Mouse (Mus musculus): ENCODE measurements around the gene Mymx. TPM values are rescaled to one million over a fixed set of nuclear protein-coding genes. Genes with fewer than 3 reads are reported as not detected.

Gene Mymx
- polyA plus RNA-seq, 1 experiment from 2014 or later, result 4.8 TPM

- no peaks in the 10 kb centered on the region for H3K9me3 ChIP-seq (ENCODE audit: control insufficient read depth, low read length)
- WGBS, result 4% methylated on average over 17 of the region's 17 CpGs
Measured at GRCm38 (mm10) chr17:45574129-45574761, 27.7 kb downstream of the Mymx start.

GRCm38 (mm10) chr17:45573780-45574123, 28.1 kb downstream of the Mymx start:
- Histone ChIP-seq H3K9ac (ENCODE audit: low read length) (peak overlapping the region; percentile 84), H3K4me1 (ENCODE audit: control insufficient read depth, insufficient read depth, low read length) (peaks cover 12% of the 10 kb centered on the region; the same call in 1 of the 2 replicates), H3K27ac (replicated peaks; ENCODE audit: low read depth, low read length) (peak overlapping the region; percentile 89), H3K27me3 (ENCODE audit: control insufficient read depth, insufficient read depth, low read length) (no peaks in the 10 kb centered on the region), H3K36me3 (ENCODE audit: control insufficient read depth, insufficient read depth, low read length) (peaks cover 31% of the 10 kb centered on the region), H3K9me3 (ENCODE audit: control insufficient read depth, low read length) (no peaks in the 10 kb centered on the region), H3K4me2 (ENCODE audit: low read depth, severe bottlenecking) (peak overlapping the region; percentile 91), H3K4me3 (ENCODE audit: low read depth, low read length) (peak overlapping the region; percentile 100)
- peak; percentile 99 for DNase-seq (ENCODE audit: low spot score)
- under 1% methylated on average over 17 of the region's 18 CpGs for WGBS
- ATAC-seq (ENCODE audit: insufficient number of reproducible peaks, low FRiP score, low TSS enrichment, low read depth), result peak; percentile 29; the same call in 1 of the 2 replicates

More at GRCm38 (mm10) chr17:45574129-45574761, 27.7 kb downstream of the Mymx start:
- H3K4me2 ChIP-seq (ENCODE audit: low read depth, severe bottlenecking), result peak overlapping the region; percentile 91
- ATAC-seq (ENCODE audit: insufficient number of reproducible peaks, low FRiP score, low TSS enrichment, low read depth) (peak; percentile 12; the same call in 1 of the 2 replicates), DNase-seq (ENCODE audit: low spot score) (peak; percentile 71)
- peaks cover 26% of the 10 kb centered on the region for H3K36me3 ChIP-seq (ENCODE audit: control insufficient read depth, insufficient read depth, low read length)
- no peaks in the 10 kb centered on the region for H3K27me3 ChIP-seq (ENCODE audit: control insufficient read depth, insufficient read depth, low read length)
- H3K27ac ChIP-seq (replicated peaks; ENCODE audit: low read depth, low read length), result peak overlapping the region; percentile 89
- peak overlapping the region; percentile 100 for H3K4me3 ChIP-seq (ENCODE audit: low read depth, low read length)
- peak overlapping the region; percentile 84 for H3K9ac ChIP-seq (ENCODE audit: low read length)
- peaks cover 12% of the 10 kb centered on the region; the same call in 1 of the 2 replicates for H3K4me1 ChIP-seq (ENCODE audit: control insufficient read depth, insufficient read depth, low read length)

GRCm38 (mm10) chr17:45573087-45573779, 28.7 kb downstream of the Mymx start, which contains the start of gene Hsp90ab1:
Gene Hsp90ab1, minus strand, starts transcription at chr17:45573271.
- peak within 1 kb of the TSS; percentile 91 for H3K4me2 ChIP-seq (ENCODE audit: low read depth, severe bottlenecking)
- peaks cover 12% of the 10 kb centered on the region; the same call in 1 of the 2 replicates for H3K4me1 ChIP-seq (ENCODE audit: control insufficient read depth, insufficient read depth, low read length)
- H3K27me3 ChIP-seq (ENCODE audit: control insufficient read depth, insufficient read depth, low read length), result no peaks in the 10 kb centered on the region
- H3K9ac ChIP-seq (ENCODE audit: low read length), result peak within 1 kb of the TSS; percentile 99
- DNase-seq (ENCODE audit: low spot score) (peak; percentile 100), ATAC-seq (ENCODE audit: insufficient number of reproducible peaks, low FRiP score, low TSS enrichment, low read depth) (peak; percentile 85)
- H3K9me3 ChIP-seq (ENCODE audit: control insufficient read depth, low read length), result no peaks in the 10 kb centered on the region
- H3K4me3 ChIP-seq (ENCODE audit: low read depth, low read length), result peak within 1 kb of the TSS; percentile 100
- peak within 1 kb of the TSS; percentile 94 for H3K27ac ChIP-seq (replicated peaks; ENCODE audit: low read depth, low read length)
- H3K36me3 ChIP-seq (ENCODE audit: control insufficient read depth, insufficient read depth, low read length), result peaks cover 34% of the 10 kb centered on the region
- 0% methylated on average over 41 of the region's 41 CpGs for WGBS

- Histone ChIP-seq H3K36me3 (ENCODE audit: control insufficient read depth, insufficient read depth, low read length) (peaks cover 39% of the 10 kb centered on the region), H3K27me3 (ENCODE audit: control insufficient read depth, insufficient read depth, low read length) (no peaks in the 10 kb centered on the region), H3K4me1 (ENCODE audit: control insufficient read depth, insufficient read depth, low read length) (peaks cover 12% of the 10 kb centered on the region; the same call in 1 of the 2 replicates), H3K4me2 (ENCODE audit: low read depth, severe bottlenecking) (peak overlapping the region; percentile 91), H3K4me3 (ENCODE audit: low read depth, low read length) (peak overlapping the region; percentile 100), H3K27ac (replicated peaks; ENCODE audit: low read depth, low read length) (peak overlapping the region; percentile 94), H3K9ac (ENCODE audit: low read length) (peak overlapping the region; percentile 99), H3K9me3 (ENCODE audit: control insufficient read depth, low read length) (no peaks in the 10 kb centered on the region)
- peak; percentile 89 for DNase-seq (ENCODE audit: low spot score)
- ATAC-seq (ENCODE audit: insufficient number of reproducible peaks, low FRiP score, low TSS enrichment, low read depth), result peak; percentile 56
- under 1% methylated on average over 55 of the region's 57 CpGs for WGBS
Measured at GRCm38 (mm10) chr17:45572103-45573086, 29.5 kb downstream of the Mymx start.

GRCm38 (mm10) chr17:45569999-45570398, 31.9 kb downstream of the Mymx start:
- Histone ChIP-seq H3K27me3 (ENCODE audit: control insufficient read depth, insufficient read depth, low read length) (no peaks in the 10 kb centered on the region), H3K9me3 (ENCODE audit: control insufficient read depth, low read length) (no peaks in the 10 kb centered on the region), H3K4me3 (ENCODE audit: low read depth, low read length) (no peak overlapping the region), H3K9ac (ENCODE audit: low read length) (no peak overlapping the region), H3K27ac (replicated peaks; ENCODE audit: low read depth, low read length) (no peak overlapping the region), H3K4me1 (ENCODE audit: control insufficient read depth, insufficient read depth, low read length) (peaks cover 19% of the 10 kb centered on the region), H3K4me2 (ENCODE audit: low read depth, severe bottlenecking) (no peak overlapping the region), H3K36me3 (ENCODE audit: control insufficient read depth, insufficient read depth, low read length) (peaks cover 46% of the 10 kb centered on the region)
- ATAC-seq (ENCODE audit: insufficient number of reproducible peaks, low FRiP score, low TSS enrichment, low read depth) (no peak), DNase-seq (ENCODE audit: low spot score) (no peak)
- 84% methylated on average over 4 of the region's 4 CpGs for whole genome bisulfite sequencing

- no peak overlapping the region for H3K4me2 ChIP-seq (ENCODE audit: low read depth, severe bottlenecking)
- 88% methylated on average over 12 of the region's 12 CpGs for WGBS
- H3K27me3 ChIP-seq (ENCODE audit: control insufficient read depth, insufficient read depth, low read length), result no peaks in the 10 kb centered on the region
- H3K27ac ChIP-seq (replicated peaks; ENCODE audit: low read depth, low read length), result no peak overlapping the region
- 0 out of 2 replicates have a peak overlapping the region, but pooled peaks have one; percentile 1 for H3K4me3 ChIP-seq (ENCODE audit: low read depth, low read length)
- H3K9ac ChIP-seq (ENCODE audit: low read length), result no peak overlapping the region
- no peaks in the 10 kb centered on the region for H3K9me3 ChIP-seq (ENCODE audit: control insufficient read depth, low read length)
- peaks cover 19% of the 10 kb centered on the region for H3K4me1 ChIP-seq (ENCODE audit: control insufficient read depth, insufficient read depth, low read length)
- H3K36me3 ChIP-seq (ENCODE audit: control insufficient read depth, insufficient read depth, low read length), result peaks cover 46% of the 10 kb centered on the region
- ATAC-seq (ENCODE audit: insufficient number of reproducible peaks, low FRiP score, low TSS enrichment, low read depth) (no peak), DNase-seq (ENCODE audit: low spot score) (no peak)
Measured at GRCm38 (mm10) chr17:45568990-45569389, 32.9 kb downstream of the Mymx start.

GRCm38 (mm10) chr17:45567162-45567601, 34.7 kb downstream of the Mymx start:
- Histone ChIP-seq H3K9me3 (ENCODE audit: control insufficient read depth, low read length) (no peaks in the 10 kb centered on the region), H3K27me3 (ENCODE audit: control insufficient read depth, insufficient read depth, low read length) (no peaks in the 10 kb centered on the region), H3K36me3 (ENCODE audit: control insufficient read depth, insufficient read depth, low read length) (peaks cover 46% of the 10 kb centered on the region), H3K27ac (replicated peaks; ENCODE audit: low read depth, low read length) (no peak overlapping the region; the same call in 1 of the 2 replicates), H3K9ac (ENCODE audit: low read length) (no peak overlapping the region), H3K4me1 (ENCODE audit: control insufficient read depth, insufficient read depth, low read length) (peaks cover 19% of the 10 kb centered on the region), H3K4me2 (ENCODE audit: low read depth, severe bottlenecking) (no peak overlapping the region), H3K4me3 (ENCODE audit: low read depth, low read length) (no peak overlapping the region)
- ATAC-seq (ENCODE audit: insufficient number of reproducible peaks, low FRiP score, low TSS enrichment, low read depth), result no peak
- no peak for DNase-seq (ENCODE audit: low spot score)
- 18% methylated on average over 4 of the region's 4 CpGs for WGBS

All from limb, embryonic 11.5 days (tissue).